Mouse (Mus musculus) spleen, adult 2 months (tissue): ENCODE results near the gene Unk. TPM values are rescaled to one million over a fixed set of nuclear protein-coding genes. Genes with fewer than 3 reads are reported as not detected.
"Not testable (repeated sequence)": the region's sequence is repeated elsewhere in the genome, so short reads cannot be mapped to it uniquely, and the experiment has no call there.

Experiments used
- DNase-seq, 2 experiments: peaks; one replicate each; pipeline versions ENCODE4 v3.0.0 to v3.0.0-alpha.2; 2012 to 2021; ENCODE audit warnings: low spot score in 2 of 2, low read depth in 1 of 2
- H3K27ac ChIP-seq: fragments of 200-500 bp; 2 replicates; pipeline ENCODE4 v1.5.1; 2012; ENCODE audit warnings: low read length, inconsistent platforms; ENCODE audit not compliant: insufficient read depth
- H3K27me3 ChIP-seq: fragments of 200-500 bp; 2 replicates; pipeline ENCODE4 v1.6.1; 2012; ENCODE audit warnings: mild to moderate bottlenecking, moderate library complexity, low read length, inconsistent platforms; ENCODE audit not compliant: control insufficient read depth, insufficient read depth
- H3K36me3 ChIP-seq: fragments of 200-500 bp; 2 replicates; pipeline ENCODE4 v1.6.1; 2012; ENCODE audit warnings: mild to moderate bottlenecking, low read length, inconsistent platforms; ENCODE audit not compliant: control insufficient read depth, insufficient read depth
- H3K4me1 ChIP-seq: fragments of 200-500 bp; 2 replicates; pipeline ENCODE4 v1.6.1; 2011; ENCODE audit warnings: inconsistent platforms; ENCODE audit not compliant: control insufficient read depth, insufficient read depth, insufficient read length
- H3K4me3 ChIP-seq: fragments of 200-500 bp; 2 replicates; pipeline ENCODE4 v1.5.1; 2011; ENCODE audit warnings: mild to moderate bottlenecking, inconsistent platforms; ENCODE audit not compliant: insufficient read depth, insufficient read length; ENCODE audit errors: extremely low read depth
- CTCF ChIP-seq: fragments of 200-500 bp; IDR thresholded peaks from 2 replicates; pipeline ENCODE4 v1.5.1; 2011; ENCODE audit warnings: mild to moderate bottlenecking, inconsistent platforms; ENCODE audit not compliant: insufficient read depth, insufficient read length, insufficient replicate concordance; ENCODE audit errors: extremely low read depth
- POLR2A ChIP-seq: fragments of 200-500 bp; IDR thresholded peaks from 2 replicates; pipeline ENCODE4 v1.6.1; 2011; ENCODE audit warnings: low read depth, low read length, inconsistent platforms
- WGBS: fragments of 180-500 bp; shearing (Covaris S2); methylation state at CpG from one replicate; pipeline ENCODE4 v1.1.7; 2018; 5-methylcytosine and 5-hydroxymethylcytosine counted together
- polyA plus RNA-seq: library from polyadenylated mRNA; depleted of rRNA; stranded (reverse); fragments of >200 nt; gene quantifications from 2 replicates; pipeline ENCODE4 v1.2.3, GENCODE M21; 2012

Unk gene
- polyA plus RNA-seq, 1 experiment: 37.9 TPM

- Histone ChIP-seq H3K4me1 (peaks cover 3% of the 10 kb centered on the region; the same call in 1 of the 2 replicates), H3K27me3 (no peaks in the 10 kb centered on the region), H3K4me3 (no peak overlapping the region), H3K36me3 (no peaks in the 10 kb centered on the region), H3K27ac (no peak overlapping the region)
- DNase-seq: no peak
- TF ChIP-seq POLR2A: no peak
- TF ChIP-seq CTCF: no peak
- WGBS: 90% methylated on average over 6 of the region's 6 CpGs
Observed at GRCm38 (mm10) chr11:116089545-116089944, 59.4 kb downstream of the Unk start.

- Histone ChIP-seq H3K27ac (no peak overlapping the region), H3K4me1 (no peaks in the 10 kb centered on the region), H3K36me3 (no peaks in the 10 kb centered on the region), H3K27me3 (no peaks in the 10 kb centered on the region), H3K4me3 (no peak overlapping the region)
- no peak for DNase-seq
- TF ChIP-seq POLR2A (no peak), CTCF (no peak)
- WGBS: 88% methylated on average over 6 of the region's 6 CpGs
Observed at GRCm38 (mm10) chr11:116091591-116091990, 61.5 kb downstream of the Unk start.

- H3K4me3 ChIP-seq, H3K4me1 ChIP-seq: not testable (repeated sequence)
Observed at GRCm38 (mm10) chr11:116092959-116093358, 62.8 kb downstream of the Unk start.

GRCm38 (mm10) chr11:116093771-116094565 is 63.8 kb downstream of the Unk start:
- Histone ChIP-seq H3K27me3 (no peaks in the 10 kb centered on the region), H3K4me3 (no peak overlapping the region), H3K4me1 (no peaks in the 10 kb centered on the region), H3K27ac (peak overlapping the region; percentile 63), H3K36me3 (no peaks in the 10 kb centered on the region)
- no peak for TF ChIP-seq POLR2A
- no peak for TF ChIP-seq CTCF
- WGBS: 31% methylated on average over 16 of the region's 16 CpGs
- no peak for DNase-seq

More at GRCm38 (mm10) chr11:116092959-116093358, 62.8 kb downstream of the Unk start:
- not testable (repeated sequence) for H3K36me3 ChIP-seq, H3K27ac ChIP-seq, DNase-seq, H3K27me3 ChIP-seq
- 88% methylated on average over 6 of the region's 6 CpGs for WGBS

DNA sequence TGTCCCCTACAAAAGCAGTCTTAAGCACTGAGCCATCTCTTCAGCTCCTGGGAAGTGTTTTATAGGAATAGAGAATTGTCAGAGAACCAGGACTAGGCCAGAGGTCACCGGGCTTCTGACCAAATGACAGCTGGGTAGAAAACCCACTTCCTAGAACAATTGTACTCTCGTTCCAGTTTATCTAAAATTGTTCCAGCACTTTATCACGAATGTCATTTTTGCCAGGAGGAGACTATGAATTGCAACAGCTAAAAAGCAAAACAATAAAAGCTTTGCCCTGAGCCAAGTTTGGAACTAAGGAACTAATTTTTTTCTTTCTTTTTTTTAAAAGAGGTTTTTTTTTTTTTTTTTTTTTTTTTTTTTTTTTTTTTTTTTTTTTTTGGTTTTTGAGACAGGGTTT is 65.5 kb downstream of the Unk start:
- Histone ChIP-seq H3K27ac (no peak overlapping the region), H3K36me3 (no peaks in the 10 kb centered on the region), H3K27me3 (no peaks in the 10 kb centered on the region), H3K4me3 (no peak overlapping the region), H3K4me1 (no peaks in the 10 kb centered on the region)
- TF ChIP-seq CTCF (no peak), POLR2A (no peak)
- WGBS: 27% methylated on average over 3 of the region's 3 CpGs
- DNase-seq: no peak

GRCm38 (mm10) chr11:116096213-116097108 is 66.3 kb downstream of the Unk start:
- TF ChIP-seq POLR2A (no peak), CTCF (peak; percentile 4; the same call in 1 of the 2 replicates)
- no peak overlapping the region for H3K27ac ChIP-seq
- no peak overlapping the region for H3K4me3 ChIP-seq
- no peaks in the 10 kb centered on the region for H3K27me3 ChIP-seq
- no peak for DNase-seq
- WGBS: 63% methylated on average over 5 of the region's 5 CpGs
- H3K4me1 ChIP-seq: peaks cover 1% of the 10 kb centered on the region; the same call in 1 of the 2 replicates
- no peaks in the 10 kb centered on the region for H3K36me3 ChIP-seq
